Comparison of ENCODE assay signal across 9 mouse cellular contexts in genomic region chr5:134437459-134437827, GRCm38 (mm10). TPM values are rescaled to one million over a fixed set of nuclear protein-coding genes. Genes with fewer than 3 reads are reported as not detected.
A peak's percentile ranks its signal among the peaks of the same experiment; 100 is the strongest.
DNase-seq lines count a peak whose midpoint lies in the region; ATAC-seq and TF ChIP-seq lines count a peak whose summit lies in the region.
"Had no signal": no experiment of that assay in that cellular context is flagged by ENCODE, and none has a peak within 500 bp of the region (broad histone marks: within the 10 kb centered on the region; RNA-seq: fewer than 3 reads in every experiment).

No protein-coding gene starts in this region.

- H3K9me3 ChIP-seq in forebrain, embryonic 14.5 days (replicated peaks; ENCODE audit: control insufficient read depth, low read length), result no peaks in the 10 kb centered on the region
- H3K9me3 ChIP-seq in forebrain, embryonic 13.5 days (replicated peaks), result no peaks in the 10 kb centered on the region
- no peaks in the 10 kb centered on the region for H3K9me3 ChIP-seq in heart, postnatal 0 days (replicated peaks; ENCODE audit: control insufficient read depth, low read length)
- H3K9me3 ChIP-seq in midbrain, embryonic 15.5 days, result no peaks in the 10 kb centered on the region

- WGBS in forebrain, embryonic 14.5 days, result 80% methylated on average over 14 of the region's 14 CpGs
- 79% methylated on average over 14 of the region's 14 CpGs for WGBS in forebrain, embryonic 13.5 days
- WGBS in heart, postnatal 0 days, result 21% methylated on average over 14 of the region's 14 CpGs
- WGBS in midbrain, embryonic 15.5 days, result 77% methylated on average over 14 of the region's 14 CpGs

- H3K27ac ChIP-seq in forebrain, embryonic 14.5 days (ENCODE audit: low read depth, low read length), result 0 out of 2 replicates have a peak overlapping the region, but pooled peaks have one; percentile 14
- no peak overlapping the region for H3K27ac ChIP-seq in forebrain, embryonic 13.5 days
- H3K27ac ChIP-seq in heart, postnatal 0 days (ENCODE audit: low read depth), result peak overlapping the region; percentile 35; the same call in 1 of the 2 replicates
- H3K27ac ChIP-seq in midbrain, embryonic 15.5 days, result peak overlapping the region; percentile 78; the same call in 1 of the 2 replicates

- ATAC-seq in forebrain, embryonic 14.5 days, result no peak
- ATAC-seq in forebrain, embryonic 13.5 days, result no peak
- peak; percentile 56 for ATAC-seq in heart, postnatal 0 days (ENCODE audit: insufficient read depth, low read depth)
- ATAC-seq in midbrain, embryonic 15.5 days (replicated peaks), result no peak

- no peak overlapping the region for H3K9ac ChIP-seq in forebrain, embryonic 14.5 days (ENCODE audit: low read length)
- no peak overlapping the region for H3K9ac ChIP-seq in forebrain, embryonic 13.5 days
- no peak overlapping the region for H3K9ac ChIP-seq in heart, postnatal 0 days (replicated peaks; ENCODE audit: low read depth, low read length)
- H3K9ac ChIP-seq in midbrain, embryonic 15.5 days, result no peak overlapping the region

- no peaks in the 10 kb centered on the region for H3K4me1 ChIP-seq in forebrain, embryonic 14.5 days (ENCODE audit: control insufficient read depth, insufficient read depth, low read length)
- peaks cover 32% of the 10 kb centered on the region for H3K4me1 ChIP-seq in forebrain, embryonic 13.5 days
- H3K4me1 ChIP-seq in heart, postnatal 0 days (ENCODE audit: control insufficient read depth, insufficient read depth), result peaks cover 56% of the 10 kb centered on the region
- peaks cover 34% of the 10 kb centered on the region for H3K4me1 ChIP-seq in midbrain, embryonic 15.5 days

- no peak for DNase-seq in forebrain, embryonic 14.5 days (ENCODE audit: low spot score)
- peak; percentile 18 to 33 for DNase-seq in CD8-positive naive resting alpha-beta T cell, adult 2 months (ENCODE audit: low read depth in 2 of 2, low spot score in 2 of 2)
- peak; percentile 79 to 82 for DNase-seq in cerebellum, postnatal 10 days
- peak; percentile 61 for DNase-seq in heart, postnatal 0 days (ENCODE audit: low spot score)
- DNase-seq in layer of hippocampus, postnatal 10 days (ENCODE audit: low spot score in 2 of 2), result peak; percentile 53 to 59
- no peak for DNase-seq in thymus, postnatal 25 days

- no peak for TF ChIP-seq EP300 in heart, postnatal 0 days (IDR thresholded peaks at IDR 0.05; ENCODE audit: low read depth)

- no peak overlapping the region for H3K4me2 ChIP-seq in forebrain, embryonic 14.5 days (ENCODE audit: low read length)
- no peak overlapping the region for H3K4me2 ChIP-seq in forebrain, embryonic 13.5 days
- no peak overlapping the region for H3K4me2 ChIP-seq in heart, postnatal 0 days (ENCODE audit: low read depth, low read length)
- no peak overlapping the region for H3K4me2 ChIP-seq in midbrain, embryonic 15.5 days

- no peak for TF ChIP-seq CTCF in heart, postnatal 0 days (IDR thresholded peaks at IDR 0.05; ENCODE audit: low read depth)

- no peaks in the 10 kb centered on the region for H3K27me3 ChIP-seq in forebrain, embryonic 14.5 days (replicated peaks; ENCODE audit: control insufficient read depth, insufficient read depth, low read length)
- no peaks in the 10 kb centered on the region for H3K27me3 ChIP-seq in forebrain, embryonic 13.5 days
- H3K27me3 ChIP-seq in heart, postnatal 0 days (ENCODE audit: control insufficient read depth, insufficient read depth, low read length), result no peaks in the 10 kb centered on the region
- no peaks in the 10 kb centered on the region for H3K27me3 ChIP-seq in midbrain, embryonic 15.5 days (replicated peaks)

- no peak overlapping the region for H3K4me3 ChIP-seq in forebrain, embryonic 14.5 days (ENCODE audit: low read depth, low read length)
- H3K4me3 ChIP-seq in forebrain, embryonic 13.5 days, result no peak overlapping the region
- no peak overlapping the region for H3K4me3 ChIP-seq in heart, postnatal 0 days (ENCODE audit: low read depth, low read length)
- H3K4me3 ChIP-seq in midbrain, embryonic 15.5 days, result no peak overlapping the region

- no peaks in the 10 kb centered on the region for H3K36me3 ChIP-seq in forebrain, embryonic 14.5 days (ENCODE audit: control insufficient read depth, insufficient read depth, low read length)
- H3K36me3 ChIP-seq in forebrain, embryonic 13.5 days (ENCODE audit: poor library complexity, severe bottlenecking), result peaks cover 40% of the 10 kb centered on the region
- no peaks in the 10 kb centered on the region for H3K36me3 ChIP-seq in heart, postnatal 0 days (replicated peaks; ENCODE audit: control insufficient read depth, insufficient read depth, low read length)
- no peaks in the 10 kb centered on the region for H3K36me3 ChIP-seq in midbrain, embryonic 15.5 days (replicated peaks)

RNA-seq across cellular contexts. Expression of gene Gtf2ird1, which starts 19.1 kb away (rescaled TPM):
- polyA plus RNA-seq in forebrain, embryonic 14.5 days (2014; fragmentation: Nextera tagmentation; extraction: Ambion mirVana), result 50.9 and 60.7 TPM in 2 replicates
- polyA plus RNA-seq in forebrain, embryonic 13.5 days (2015; fragmentation: Nextera tagmentation; extraction: Ambion mirVana), result 72.9 and 80.2 TPM in 2 replicates
- total RNA-seq in heart, postnatal 0 days (2014; rRNA removed; ENCODE audit: low replicate concordance), result 28.8 and 63.7 TPM in 2 replicates
- polyA plus RNA-seq in heart, postnatal 0 days (2015; fragmentation: Nextera tagmentation; extraction: Ambion mirVana), result 20.5 and 27.7 TPM in 2 replicates
- total RNA-seq in layer of hippocampus, postnatal 10 days (2021), result 10 to 100 TPM; 35.6 to 46.3 TPM
- 89.0 and 90.2 TPM in 2 replicates for polyA plus RNA-seq in midbrain, embryonic 15.5 days (2015; fragmentation: Nextera tagmentation; extraction: Ambion mirVana)
- total RNA-seq: neutrophil, adult 5-6 weeks had no signal

Comparison
In these comparisons a context has a peak if more than half of its experiments do, and no peak if none do; other contexts are left out.
1. DNase-seq: peak in CD8-positive naive resting alpha-beta T cell, adult 2 months (2 of 2), cerebellum, postnatal 10 days (2 of 2), heart, postnatal 0 days (single experiment) and layer of hippocampus, postnatal 10 days (2 of 2); none in forebrain, embryonic 14.5 days (single experiment) and thymus, postnatal 25 days (single experiment).